Mouse (Mus musculus) retina, postnatal 1 day (tissue): Measurements from ENCODE around the gene Anxa8.

Experiments used
- DNase-seq: peaks from one replicate; pipeline ENCODE4 v3.0.0-alpha.2; 2012

Gene Anxa8

GRCm38 (mm10) chr14:34085731-34086130, at the start of gene Anxa8:
Gene Anxa8 (plus strand): TSS chr14:34085981.
- DNase-seq, result no peak

GRCm38 (mm10) chr14:34041241-34041640, 44.5 kb upstream of the Anxa8 start:
- no peak for DNase-seq

- DNase-seq, result no peak
These were observed 42.4 kb upstream of the Anxa8 start for GRCm38 (mm10) chr14:34043341-34043740.

GRCm38 (mm10) chr14:34050101-34050779, 35.5 kb upstream of the Anxa8 start:
- DNase-seq, result no peak

GRCm38 (mm10) chr14:34052516-34052915, 33.3 kb upstream of the Anxa8 start, which contains the start of gene Antxrl:
Gene Antxrl (plus strand): TSS chr14:34052707.
- DNase-seq, result no peak

- peak; percentile 25 for DNase-seq
These were observed 14.1 kb upstream of the Anxa8 start for GRCm38 (mm10) chr14:34071665-34072064.

- peak; percentile 38 for DNase-seq
These were observed 10.4 kb upstream of the Anxa8 start for GRCm38 (mm10) chr14:34075346-34075745.

GRCm38 (mm10) chr14:34077222-34077621, 8.6 kb upstream of the Anxa8 start:
- DNase-seq, result no peak

GRCm38 (mm10) chr14:34078293-34078692, 7.5 kb upstream of the Anxa8 start:
- DNase-seq, result no peak

GRCm38 (mm10) chr14:34080321-34080997, 5.3 kb upstream of the Anxa8 start:
- DNase-seq, result peak; percentile 87

GRCm38 (mm10) chr14:34086806-34087205, 1.0 kb downstream of the Anxa8 start:
- DNase-seq, result no peak

GRCm38 (mm10) chr14:34087856-34088398, 2.1 kb downstream of the Anxa8 start:
- DNase-seq, result no peak

- no peak for DNase-seq
These were observed 4.0 kb downstream of the Anxa8 start for GRCm38 (mm10) chr14:34089796-34090195.

GRCm38 (mm10) chr14:34091475-34091874, 5.7 kb downstream of the Anxa8 start:
- DNase-seq, result no peak

- no peak for DNase-seq
These were observed 7.1 kb downstream of the Anxa8 start for GRCm38 (mm10) chr14:34092856-34093255.

GRCm38 (mm10) chr14:34096161-34096560, 10.4 kb downstream of the Anxa8 start:
- DNase-seq, result peak; percentile 32

GRCm38 (mm10) chr14:34102601-34103000, 16.8 kb downstream of the Anxa8 start, which contains the start of gene A630023A22Rik:
Gene A630023A22Rik (minus strand): TSS chr14:34102754.
- no peak for DNase-seq

- DNase-seq, result no peak
These were observed 18.1 kb downstream of the Anxa8 start for GRCm38 (mm10) chr14:34103855-34104254.

GRCm38 (mm10) chr14:34104892-34105291, 19.1 kb downstream of the Anxa8 start:
- DNase-seq, result peak; percentile 80

- DNase-seq, result peak; percentile 53
These were observed 20.7 kb downstream of the Anxa8 start for GRCm38 (mm10) chr14:34106389-34107062.

GRCm38 (mm10) chr14:34107594-34107993, 21.8 kb downstream of the Anxa8 start:
- no peak for DNase-seq

- no peak for DNase-seq
These were observed 28.5 kb downstream of the Anxa8 start for GRCm38 (mm10) chr14:34114311-34114710.

GRCm38 (mm10) chr14:34119046-34119723, 33.4 kb downstream of the Anxa8 start:
- DNase-seq, result no peak
